Mouse (Mus musculus) cerebellum, postnatal 25 days (tissue): Measurements from ENCODE around the gene Gabrb2.

Experiments
- DNase-seq, 2 experiments: peaks; one replicate each; pipeline ENCODE4 v3.0.0; 2021; ENCODE audit warnings: mixed read lengths in 2 of 2

The Gabrb2 gene

DNA sequence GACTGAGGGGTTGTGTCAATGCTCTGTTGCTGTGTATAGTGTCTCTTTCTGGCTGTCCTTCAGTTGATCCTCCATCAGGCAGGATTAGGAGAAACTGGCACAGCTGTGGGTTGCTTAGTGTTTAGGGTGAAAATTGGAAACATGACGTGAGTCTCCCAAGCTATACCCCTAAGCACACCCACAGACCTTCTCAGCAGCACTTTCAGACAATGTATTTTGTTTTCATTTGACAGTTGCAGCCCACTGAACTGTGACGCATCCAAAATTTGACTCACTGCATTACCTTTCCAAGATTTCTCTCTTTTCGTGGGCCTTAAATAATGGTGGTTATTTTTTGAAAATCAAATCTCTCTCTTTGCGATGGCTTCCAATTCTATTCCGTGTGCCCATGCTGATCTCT is 115.7 kb downstream of the Gabrb2 start:
- DNase-seq: no peak

DNA sequence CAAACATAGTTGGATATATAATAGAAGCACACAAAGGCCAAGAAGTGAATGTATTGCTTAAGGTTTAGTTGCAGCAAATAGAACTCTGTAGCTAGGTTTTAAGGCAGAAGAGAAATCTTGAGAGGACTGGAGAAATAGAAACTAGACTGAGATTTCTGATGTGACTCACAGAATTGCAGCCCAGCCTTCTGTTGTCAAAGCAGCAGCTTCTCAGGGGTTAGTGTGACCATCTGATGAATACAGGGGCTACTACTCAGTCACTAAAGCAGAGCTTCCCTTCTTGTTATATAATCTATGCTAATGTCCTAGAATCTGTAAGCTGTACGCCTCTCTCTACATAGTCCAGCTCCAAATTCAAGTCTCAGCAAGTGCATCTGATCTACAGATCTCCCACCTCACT is 116.3 kb downstream of the Gabrb2 start:
- DNase-seq: no peak

DNA sequence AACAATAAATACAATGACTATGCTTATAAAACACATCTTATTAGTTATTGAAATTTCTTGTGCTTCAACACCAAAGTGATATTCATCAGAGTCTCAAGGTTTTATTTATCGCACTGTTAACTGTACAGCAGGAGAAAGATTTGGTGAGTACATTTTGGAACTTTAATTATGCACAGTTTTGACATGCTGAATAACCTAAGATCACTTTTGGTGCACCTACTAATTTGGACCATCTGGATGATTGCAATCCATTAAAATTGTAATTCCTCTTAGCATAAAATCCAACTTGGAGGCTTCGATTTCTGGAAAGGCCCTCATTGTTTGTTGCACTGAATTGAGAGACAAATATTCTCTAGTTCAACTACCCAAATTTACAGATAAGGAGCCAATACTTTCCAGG is 123.3 kb downstream of the Gabrb2 start:
- DNase-seq: no peak

DNA sequence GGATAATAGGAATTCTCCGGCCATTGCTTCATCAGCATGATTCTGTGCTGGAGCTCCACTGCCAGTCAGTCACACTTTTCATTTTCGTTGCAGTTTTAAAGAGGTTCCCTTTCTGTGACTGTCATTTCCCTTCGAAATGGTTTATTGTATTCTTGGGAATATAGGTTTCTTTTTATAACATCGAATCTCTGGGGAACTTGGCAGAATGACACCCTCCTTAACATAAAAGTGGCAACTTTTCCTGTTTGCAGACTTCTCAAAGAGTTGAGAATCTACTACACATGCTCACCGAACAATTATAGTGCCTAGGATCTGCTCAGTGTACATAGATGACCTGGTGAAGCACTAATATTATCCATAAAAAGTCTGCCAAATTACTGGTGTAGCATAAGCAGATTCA is 146.5 kb downstream of the Gabrb2 start:
- no peak for DNase-seq

DNA sequence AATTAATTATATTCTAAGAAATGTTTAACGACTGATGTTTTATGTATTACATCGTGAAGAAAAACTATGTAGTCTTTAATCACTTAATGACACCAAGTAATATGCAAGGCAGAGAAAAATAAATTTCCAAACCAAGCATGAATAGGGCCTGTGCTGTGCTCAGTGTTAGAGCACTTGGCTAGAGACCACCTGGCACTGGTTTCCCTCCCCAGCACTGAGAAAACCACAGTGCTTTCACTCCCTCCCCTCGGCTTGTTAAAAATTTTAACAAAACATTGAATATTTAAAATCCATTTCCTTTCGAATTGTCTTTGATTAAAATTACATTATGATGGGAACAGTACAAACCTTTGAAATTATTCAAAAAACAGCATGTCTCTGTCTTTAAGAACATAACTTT is 151.9 kb downstream of the Gabrb2 start:
- DNase-seq: peak; percentile 49 to 72

DNA sequence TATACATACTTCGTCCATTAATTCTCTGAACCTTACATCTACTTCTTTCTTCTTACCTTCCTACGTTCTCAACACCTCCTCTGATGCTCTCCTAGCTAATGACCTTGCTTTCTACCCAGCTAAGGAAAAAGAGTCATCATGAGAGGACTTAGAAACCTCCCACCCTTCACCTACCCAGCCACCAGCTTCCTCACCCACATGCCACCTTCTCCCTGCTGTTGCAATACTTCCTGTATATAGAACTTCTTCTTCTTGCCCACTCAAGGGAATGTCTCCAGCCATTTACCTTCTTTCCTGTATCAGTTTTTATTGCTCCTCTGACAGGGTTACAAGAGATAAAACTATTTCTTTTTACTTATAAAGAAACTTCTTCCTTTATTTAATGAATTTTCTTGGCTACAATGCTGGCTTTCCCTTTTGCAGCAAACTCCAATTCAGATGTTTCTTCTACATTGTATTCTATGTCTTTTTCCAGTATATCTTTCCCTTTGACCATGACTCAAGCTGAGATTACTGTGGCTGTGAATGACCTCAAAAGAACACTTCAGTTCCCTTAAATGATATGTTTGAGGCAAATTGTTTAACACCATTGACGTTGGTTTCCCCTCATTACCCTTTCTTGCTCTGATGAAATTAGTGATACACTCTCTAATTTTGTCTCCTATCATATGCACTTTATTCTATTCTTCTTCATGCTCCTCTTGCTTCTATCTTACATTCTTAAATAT is 155.8 kb downstream of the Gabrb2 start:
- no peak for DNase-seq

DNA sequence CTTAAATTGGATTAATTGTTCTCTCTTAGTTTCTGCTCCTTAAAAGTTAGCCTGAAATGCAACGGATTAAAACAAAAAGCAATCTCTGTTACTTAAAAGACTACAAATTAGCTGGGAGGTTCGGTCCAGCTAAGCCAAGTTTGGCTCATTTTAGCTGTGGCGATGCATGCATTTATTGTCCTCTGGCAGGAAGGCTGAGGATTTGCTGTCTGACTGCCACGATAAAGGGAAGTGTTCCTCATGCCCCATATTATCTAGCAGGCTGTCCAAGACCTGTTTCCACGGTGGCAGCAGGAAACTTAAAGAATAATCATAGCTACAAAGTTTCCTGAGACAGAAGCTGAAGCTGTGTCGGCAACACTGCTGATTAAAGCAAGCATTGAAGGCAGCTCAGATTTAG is 160.2 kb downstream of the Gabrb2 start:
- DNase-seq: peak; percentile 36 to 48

DNA sequence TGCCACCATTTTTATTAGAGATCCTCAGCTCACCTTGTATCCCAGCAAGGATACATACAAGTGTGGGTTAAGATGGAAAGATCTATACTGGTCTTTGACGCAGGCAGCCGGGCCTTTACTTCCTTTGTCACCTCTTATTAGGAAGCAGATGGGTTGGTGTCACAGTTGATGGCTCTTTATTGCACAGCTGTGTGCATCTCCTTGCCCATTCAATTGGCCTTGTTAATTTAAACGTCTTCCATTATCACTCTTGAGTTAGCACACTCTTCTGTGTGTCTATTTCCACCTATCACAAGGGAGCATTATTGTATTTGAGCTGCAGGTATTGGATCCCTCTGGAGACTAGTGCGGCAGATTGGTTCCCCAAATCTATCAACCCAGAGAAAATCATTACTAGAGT is 161.6 kb downstream of the Gabrb2 start:
- no peak for DNase-seq

DNA sequence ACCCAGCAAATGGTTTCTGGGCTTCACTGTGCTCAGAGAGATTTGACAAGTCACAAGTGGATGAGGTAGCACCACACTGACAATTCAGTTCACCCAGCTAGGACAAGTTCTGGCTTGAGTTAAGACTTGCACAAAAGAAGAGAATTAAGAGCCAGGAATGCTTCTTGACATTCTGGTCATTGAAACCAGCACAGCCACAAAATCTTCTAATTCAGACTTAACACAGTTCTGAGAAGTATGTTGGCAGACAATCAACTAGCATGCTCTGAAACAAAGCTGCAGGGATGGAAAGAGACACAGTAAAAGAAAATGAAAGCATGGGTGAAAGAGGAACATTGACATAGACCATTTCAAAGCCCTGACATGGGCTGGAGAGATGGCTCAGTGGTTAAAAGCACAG is 162.2 kb downstream of the Gabrb2 start:
- no peak for DNase-seq

DNA sequence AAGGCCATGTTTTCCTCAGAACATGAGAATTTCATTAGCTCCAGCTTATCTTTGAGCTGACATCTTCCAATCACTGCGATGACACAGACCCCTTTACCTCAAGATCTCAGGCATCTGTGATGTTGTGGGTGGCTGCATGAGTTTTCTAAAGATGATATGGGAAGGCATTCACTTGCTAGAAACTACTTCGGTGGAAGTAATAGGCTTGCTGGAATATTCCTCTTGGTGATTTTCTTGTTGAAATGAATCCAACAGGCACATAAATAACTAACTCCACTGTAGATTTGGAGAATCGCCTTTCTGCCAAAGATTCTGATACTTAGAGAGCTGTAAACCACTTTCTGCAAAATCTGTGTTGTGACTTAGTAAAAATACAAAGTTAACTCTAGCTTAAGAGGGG is 172.9 kb downstream of the Gabrb2 start:
- DNase-seq: no peak

DNA sequence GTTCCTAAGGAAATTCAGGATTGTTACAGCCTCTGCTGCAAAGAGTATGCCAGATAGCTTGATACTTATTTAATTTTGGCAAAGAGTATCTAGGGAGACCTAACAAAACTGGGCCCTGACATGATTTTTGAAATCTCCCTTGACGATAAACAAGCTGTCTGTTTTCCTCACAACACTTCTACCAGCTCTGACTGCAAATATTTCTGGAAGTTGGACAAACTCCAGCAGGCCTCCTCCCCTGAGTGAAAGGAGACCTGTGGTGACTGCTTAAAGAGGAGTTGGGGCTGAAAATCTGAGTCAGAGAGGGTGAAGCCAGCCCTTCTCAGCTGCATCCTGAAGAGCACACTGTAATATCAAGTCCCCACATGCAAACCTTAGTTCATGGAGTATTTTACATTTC is 186.7 kb downstream of the Gabrb2 start:
- peak; percentile 72 to 80 for DNase-seq

DNA sequence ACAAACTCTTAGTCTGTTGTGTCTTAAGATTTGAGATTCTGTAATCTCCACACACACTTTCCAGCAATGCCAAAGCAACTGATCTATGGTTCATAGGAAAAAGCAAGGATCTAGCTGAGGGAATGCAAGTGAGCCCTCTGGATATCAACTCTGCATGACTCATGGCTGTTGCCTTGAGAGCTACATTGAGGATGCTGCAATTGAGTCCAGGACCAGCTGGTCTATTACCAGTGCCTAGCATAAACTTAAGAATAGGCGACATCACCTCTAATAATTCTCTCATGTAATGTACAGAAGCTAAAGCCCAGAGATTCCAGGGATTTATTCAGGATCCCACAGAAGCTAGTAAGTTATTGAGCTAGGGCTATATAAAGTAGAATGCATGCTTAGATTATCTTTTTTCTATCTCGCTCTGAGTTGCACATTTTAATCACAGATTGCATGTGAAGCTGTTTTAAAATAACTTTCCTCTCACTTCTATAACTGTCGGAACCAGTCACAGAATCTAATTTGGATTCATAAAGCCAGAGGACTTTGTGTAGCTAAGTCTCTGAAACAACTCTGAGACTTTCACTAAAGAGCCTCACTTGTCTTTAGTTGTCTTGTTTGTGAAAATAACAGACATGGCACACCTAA is 189.7 kb downstream of the Gabrb2 start:
- DNase-seq: no peak

DNA sequence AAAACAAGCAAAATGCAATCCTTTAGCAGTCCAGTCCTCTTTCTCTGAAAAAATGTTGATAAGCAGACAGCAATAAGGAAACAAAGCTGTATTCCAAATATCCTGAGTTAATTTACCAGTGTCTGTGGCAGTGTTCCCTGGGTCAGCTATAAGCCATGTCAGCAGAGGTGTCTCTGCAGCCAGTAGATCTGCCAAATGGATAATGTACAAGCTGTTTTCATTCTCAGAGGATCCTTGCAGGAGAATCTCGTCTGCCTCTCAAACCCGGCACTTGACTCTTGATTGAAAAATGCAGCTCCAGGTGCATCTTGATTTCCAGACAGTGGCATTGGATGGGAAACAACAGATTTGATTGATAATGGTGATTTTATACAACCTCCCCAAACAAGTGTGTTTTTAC is 198.6 kb downstream of the Gabrb2 start:
- DNase-seq: peak; percentile 40 to 57

DNA sequence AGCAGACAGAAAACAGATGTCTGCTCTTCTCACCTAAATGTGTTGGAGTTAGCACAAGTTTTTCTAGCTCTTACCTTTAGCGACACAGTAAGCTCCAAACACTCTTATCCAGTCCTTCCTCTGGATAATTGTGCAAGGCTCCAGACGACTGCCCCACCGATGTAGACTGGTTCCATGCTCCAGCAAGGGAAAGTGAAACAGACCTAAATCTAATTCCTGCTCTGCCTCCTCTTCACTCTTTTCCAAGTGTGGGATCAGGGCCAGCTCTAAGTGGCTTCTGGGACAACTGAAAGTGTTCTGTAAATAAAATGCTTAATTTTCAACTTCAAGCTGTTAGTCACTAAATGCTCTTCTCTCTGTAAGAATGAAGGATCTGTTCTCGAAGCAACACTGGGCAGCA is 201.6 kb downstream of the Gabrb2 start:
- DNase-seq: peak; percentile 19 to 25

DNA sequence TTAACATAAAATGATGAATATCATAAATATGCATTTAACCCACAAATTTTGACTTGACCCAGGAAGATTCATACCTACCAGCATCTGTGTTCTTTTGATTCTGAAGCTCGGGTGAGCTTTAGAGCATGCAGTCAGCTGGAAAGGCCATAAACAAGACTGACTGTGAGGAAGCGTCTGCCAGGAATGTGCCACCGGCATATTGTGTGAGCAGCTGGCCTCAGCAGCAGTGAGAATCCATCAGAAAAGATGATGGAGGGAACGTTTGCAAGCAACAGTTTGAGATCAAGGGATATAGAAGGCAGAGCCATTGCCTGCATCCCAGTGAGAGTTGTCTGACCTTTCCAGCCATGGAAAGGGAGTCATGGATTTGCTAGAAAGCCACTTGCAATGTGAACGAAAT is 230.6 kb downstream of the Gabrb2 start:
- DNase-seq: peak; percentile 84 to 85

DNA sequence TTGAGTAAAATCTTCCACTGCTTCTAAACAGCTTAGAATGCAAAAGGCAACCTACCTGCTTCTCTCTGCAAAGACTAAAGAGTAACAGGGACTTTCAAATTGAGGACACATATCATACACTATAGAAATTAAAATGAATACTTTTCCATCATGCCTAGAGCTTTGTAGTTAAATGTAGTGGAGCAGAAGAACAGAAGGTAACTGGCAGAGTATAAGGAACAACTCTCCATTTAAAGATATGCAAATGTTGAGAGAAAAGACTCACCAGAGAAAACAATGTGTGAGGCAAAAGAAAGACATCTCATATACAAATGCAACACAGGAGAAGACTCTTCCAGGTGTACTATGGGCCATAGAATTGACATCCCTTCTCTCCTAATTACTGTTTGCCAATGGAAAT is 232.0 kb downstream of the Gabrb2 start:
- no peak for DNase-seq

DNA sequence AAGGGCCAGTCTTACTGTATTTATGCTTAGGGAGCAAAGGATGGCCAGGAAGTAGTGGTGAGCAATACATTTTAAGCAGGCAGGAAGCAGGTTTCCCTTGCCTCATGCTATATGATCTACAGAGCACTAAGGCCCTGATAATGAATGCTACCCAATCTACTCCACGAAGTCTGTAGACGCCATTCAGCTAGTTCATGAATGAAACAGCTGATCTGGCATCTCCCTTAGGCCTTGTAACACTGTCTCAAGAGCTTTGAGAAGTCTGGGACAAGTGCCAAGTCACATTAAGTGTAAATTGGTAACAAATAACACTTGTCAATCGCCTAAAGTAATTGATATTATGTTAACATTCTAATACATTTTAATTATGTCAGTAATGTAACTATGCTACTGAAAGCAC is 234.6 kb downstream of the Gabrb2 start:
- no peak for DNase-seq

DNA sequence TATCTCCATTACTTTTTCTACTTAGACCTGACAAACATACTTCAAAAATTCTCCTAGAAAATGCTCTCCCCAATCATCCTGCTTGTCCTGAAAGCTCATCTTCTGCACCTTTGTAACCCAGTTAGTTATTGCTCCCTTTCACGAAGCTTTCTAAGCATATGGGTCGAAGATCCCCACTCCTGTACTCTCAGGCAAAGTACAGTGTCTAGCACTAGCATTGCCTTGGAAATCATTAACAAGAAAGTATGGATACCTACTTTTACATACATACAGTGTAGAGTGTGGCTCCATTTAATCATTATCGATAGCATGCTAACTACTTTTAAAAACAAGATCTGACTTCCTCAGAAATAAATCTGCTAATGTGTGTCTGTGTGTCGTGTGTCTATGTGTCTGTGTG is 249.1 kb downstream of the Gabrb2 start:
- DNase-seq: no peak
